Mouse (Mus musculus) limb, embryonic 15.5 days (tissue): Measurements from ENCODE around the gene Apeh. TPM values are rescaled to one million over a fixed set of nuclear protein-coding genes. Genes with fewer than 3 reads are reported as not detected.

Experiments
- ATAC-seq: fragments of 200-750 bp; cut with Nextera tagmentation; 2 replicates; pipeline ENCODE4 v1.8.0; 2017; ENCODE audit warnings: low read depth, moderate TSS enrichment; ENCODE audit not compliant: insufficient number of reproducible peaks, low FRiP score, low TSS enrichment
- H3K27ac ChIP-seq: fragments of 300-500 bp; sonication (generic); 2 replicates; pipeline ENCODE4 v1.5.1; 2015; ENCODE audit warnings: moderate library complexity, mild to moderate bottlenecking, inconsistent platforms
- H3K27me3 ChIP-seq: fragments of 300-500 bp; sonication (generic); 2 replicates; pipeline ENCODE4 v1.6.1; 2015; ENCODE audit warnings: inconsistent platforms
- H3K36me3 ChIP-seq: fragments of 300-500 bp; sonication (generic); 2 replicates; pipeline ENCODE4 v1.6.1; 2015; ENCODE audit warnings: inconsistent platforms
- H3K4me1 ChIP-seq: fragments of 300-500 bp; sonication (generic); 2 replicates; pipeline ENCODE4 v1.6.1; 2015; ENCODE audit warnings: inconsistent platforms
- H3K4me2 ChIP-seq: fragments of 300-500 bp; sonication (generic); 2 replicates; pipeline ENCODE4 v1.6.1; 2015; ENCODE audit warnings: mild to moderate bottlenecking, inconsistent platforms
- H3K4me3 ChIP-seq: fragments of 300-500 bp; sonication (generic); 2 replicates; pipeline ENCODE4 v1.5.1; 2015; ENCODE audit warnings: mild to moderate bottlenecking, inconsistent platforms
- H3K9ac ChIP-seq: fragments of 300-500 bp; sonication (generic); 2 replicates; pipeline ENCODE4 v1.6.1; 2015; ENCODE audit warnings: inconsistent platforms
- H3K9me3 ChIP-seq: fragments of 300-500 bp; sonication (generic); 2 replicates; pipeline ENCODE4 v1.6.1; 2016; ENCODE audit warnings: inconsistent platforms
- WGBS: fragments of 180-500 bp; shearing (Covaris S2); methylation state at CpG from one replicate; pipeline ENCODE4 v1.1.7; 2015; 5-methylcytosine and 5-hydroxymethylcytosine counted together
- polyA plus RNA-seq: library from polyadenylated mRNA; unstranded; fragments of >200 nt; fragmentation: Nextera tagmentation; extraction: Ambion mirVana; gene quantifications from 2 replicates; pipeline ENCODE4 v1.2.1, GENCODE M21; 2015

Gene Apeh
- polyA plus RNA-seq, 1 experiment from 2014 or later: 41.8 TPM

- Histone ChIP-seq H3K4me2 (no peak overlapping the region), H3K36me3 (no peaks in the 10 kb centered on the region), H3K27ac (no peak overlapping the region), H3K4me3 (no peak overlapping the region), H3K4me1 (peaks cover 12% of the 10 kb centered on the region), H3K9ac (no peak overlapping the region), H3K27me3 (no peaks in the 10 kb centered on the region), H3K9me3 (no peaks in the 10 kb centered on the region)
- ATAC-seq: no peak
- WGBS: 82% methylated on average over 3 of the region's 3 CpGs
Observed at GRCm38 (mm10) chr9:108132373-108132772, 38.0 kb upstream of the Apeh start.

- Histone ChIP-seq H3K27me3 (no peaks in the 10 kb centered on the region), H3K4me1 (peaks cover 3% of the 10 kb centered on the region; the same call in 1 of the 2 replicates), H3K27ac (no peak overlapping the region), H3K36me3 (no peaks in the 10 kb centered on the region), H3K9ac (no peak overlapping the region), H3K4me3 (no peak overlapping the region), H3K4me2 (no peak overlapping the region), H3K9me3 (no peaks in the 10 kb centered on the region)
- WGBS: 86% methylated on average over 5 of the region's 5 CpGs
- no peak for ATAC-seq
Observed at GRCm38 (mm10) chr9:108131502-108131901, 37.1 kb upstream of the Apeh start.

GRCm38 (mm10) chr9:108129042-108129948 is 34.9 kb upstream of the Apeh start:
- Histone ChIP-seq H3K36me3 (no peaks in the 10 kb centered on the region), H3K4me3 (no peak overlapping the region), H3K4me2 (no peak overlapping the region), H3K9ac (no peak overlapping the region), H3K4me1 (peaks cover 5% of the 10 kb centered on the region), H3K9me3 (no peaks in the 10 kb centered on the region), H3K27ac (no peak overlapping the region), H3K27me3 (no peaks in the 10 kb centered on the region)
- 73% methylated on average over 13 of the region's 13 CpGs for WGBS
- ATAC-seq: no peak

GRCm38 (mm10) chr9:108128248-108128647 is 33.8 kb upstream of the Apeh start:
- ATAC-seq: no peak
- no peak overlapping the region for H3K27ac ChIP-seq
- no peak overlapping the region for H3K4me3 ChIP-seq
- H3K9me3 ChIP-seq: no peaks in the 10 kb centered on the region
- peaks cover 5% of the 10 kb centered on the region for H3K4me1 ChIP-seq
- H3K36me3 ChIP-seq: no peaks in the 10 kb centered on the region
- no peaks in the 10 kb centered on the region for H3K27me3 ChIP-seq
- 81% methylated on average over 11 of the region's 11 CpGs for WGBS
- H3K9ac ChIP-seq: no peak overlapping the region
- H3K4me2 ChIP-seq: no peak overlapping the region

GRCm38 (mm10) chr9:108126436-108127180 is 32.2 kb upstream of the Apeh start:
- Histone ChIP-seq H3K36me3 (no peaks in the 10 kb centered on the region), H3K9me3 (no peaks in the 10 kb centered on the region), H3K4me2 (no peak overlapping the region), H3K27ac (no peak overlapping the region), H3K4me1 (peaks cover 5% of the 10 kb centered on the region), H3K4me3 (no peak overlapping the region), H3K9ac (no peak overlapping the region), H3K27me3 (no peaks in the 10 kb centered on the region)
- WGBS: 66% methylated on average over 17 of the region's 17 CpGs
- ATAC-seq: no peak

GRCm38 (mm10) chr9:108125731-108126130 is 31.3 kb upstream of the Apeh start:
- Histone ChIP-seq H3K9ac (no peak overlapping the region), H3K36me3 (no peaks in the 10 kb centered on the region), H3K4me1 (peaks cover 5% of the 10 kb centered on the region), H3K4me3 (no peak overlapping the region), H3K27ac (no peak overlapping the region), H3K4me2 (no peak overlapping the region), H3K9me3 (no peaks in the 10 kb centered on the region), H3K27me3 (no peaks in the 10 kb centered on the region)
- no peak for ATAC-seq
- 77% methylated on average over 8 of the region's 8 CpGs for WGBS

GRCm38 (mm10) chr9:108123916-108124315 is 29.5 kb upstream of the Apeh start:
- ATAC-seq: no peak
- Histone ChIP-seq H3K4me2 (no peak overlapping the region), H3K9me3 (no peaks in the 10 kb centered on the region), H3K36me3 (no peaks in the 10 kb centered on the region), H3K27me3 (no peaks in the 10 kb centered on the region), H3K4me3 (no peak overlapping the region), H3K4me1 (peaks cover 18% of the 10 kb centered on the region), H3K9ac (no peak overlapping the region), H3K27ac (no peak overlapping the region)
- 71% methylated on average over 4 of the region's 4 CpGs for WGBS

- H3K27me3 ChIP-seq: no peaks in the 10 kb centered on the region
- no peaks in the 10 kb centered on the region for H3K9me3 ChIP-seq
- no peak for ATAC-seq
- H3K4me2 ChIP-seq: no peak overlapping the region
- 76% methylated on average over 10 of the region's 10 CpGs for WGBS
- H3K4me3 ChIP-seq: no peak overlapping the region
- H3K27ac ChIP-seq: no peak overlapping the region
- H3K9ac ChIP-seq: no peak overlapping the region
- H3K4me1 ChIP-seq: peaks cover 18% of the 10 kb centered on the region
- H3K36me3 ChIP-seq: no peaks in the 10 kb centered on the region
Observed at GRCm38 (mm10) chr9:108121170-108121969, 27.0 kb upstream of the Apeh start.

- Histone ChIP-seq H3K4me2 (no peak overlapping the region), H3K4me3 (no peak overlapping the region), H3K9me3 (no peaks in the 10 kb centered on the region), H3K27me3 (0 out of 2 replicates have a peak, but pooled peaks cover 1% of the 10 kb centered on the region), H3K4me1 (peaks cover 13% of the 10 kb centered on the region), H3K36me3 (no peaks in the 10 kb centered on the region), H3K9ac (no peak overlapping the region), H3K27ac (no peak overlapping the region)
- ATAC-seq: no peak
- 83% methylated on average over 8 of the region's 8 CpGs for WGBS
Observed at GRCm38 (mm10) chr9:108120671-108121070, 26.3 kb upstream of the Apeh start.

GRCm38 (mm10) chr9:108119891-108120411 is 25.5 kb upstream of the Apeh start:
- peaks cover 8% of the 10 kb centered on the region; the same call in 1 of the 2 replicates for H3K27me3 ChIP-seq
- no peaks in the 10 kb centered on the region for H3K36me3 ChIP-seq
- H3K4me3 ChIP-seq: no peak overlapping the region
- H3K9ac ChIP-seq: no peak overlapping the region
- H3K27ac ChIP-seq: peak overlapping the region; percentile 68
- WGBS: 49% methylated on average over 7 of the region's 11 CpGs
- H3K9me3 ChIP-seq: no peaks in the 10 kb centered on the region
- H3K4me2 ChIP-seq: no peak overlapping the region
- ATAC-seq: peak; percentile 35; the same call in 1 of the 2 replicates
- H3K4me1 ChIP-seq: peaks cover 16% of the 10 kb centered on the region

- peaks cover 17% of the 10 kb centered on the region for H3K4me1 ChIP-seq
- ATAC-seq: no peak; the same call in 1 of the 2 replicates
- H3K4me3 ChIP-seq: no peak overlapping the region
- WGBS: 59% methylated on average over 4 of the region's 4 CpGs
- H3K9ac ChIP-seq: no peak overlapping the region
- H3K27me3 ChIP-seq: peaks cover 19% of the 10 kb centered on the region
- H3K4me2 ChIP-seq: no peak overlapping the region
- no peaks in the 10 kb centered on the region for H3K9me3 ChIP-seq
- H3K36me3 ChIP-seq: no peaks in the 10 kb centered on the region
- peak overlapping the region; percentile 65; the same call in 1 of the 2 replicates for H3K27ac ChIP-seq
Observed at GRCm38 (mm10) chr9:108117143-108117542, 22.7 kb upstream of the Apeh start.
